Mouse (Mus musculus): ENCODE measurements around the gene Ccdc117. TPM values are rescaled to one million over a fixed set of nuclear protein-coding genes. Genes with fewer than 3 reads are reported as not detected.
"Not testable (repeated sequence)": the region's sequence is repeated elsewhere in the genome, so short reads cannot be mapped to it uniquely, and the experiment has no call there.

Ccdc117 gene
- polyA plus RNA-seq, 1 experiment from 2014 or later: 13.3 TPM

DNA sequence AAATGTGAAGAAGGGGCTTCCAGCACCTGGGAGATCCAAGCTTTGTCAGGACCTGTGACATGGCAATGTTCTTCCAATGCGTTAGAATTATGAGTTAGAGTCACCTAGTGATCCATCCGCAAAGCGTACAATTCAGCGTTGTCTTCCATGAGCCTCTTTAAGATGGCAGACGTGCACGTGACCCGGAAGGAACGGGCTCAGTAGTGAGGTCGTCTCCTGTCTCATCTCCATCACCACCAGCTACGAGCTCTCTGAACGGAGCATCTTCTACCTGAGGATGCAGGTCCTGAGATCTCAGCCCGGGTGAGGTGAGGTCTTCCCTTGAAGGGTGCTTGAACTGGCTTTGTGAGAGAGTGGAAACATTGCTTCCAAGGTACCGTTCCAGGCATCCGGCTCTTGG, 25.4 kb downstream of the Ccdc117 start:
- Histone ChIP-seq H3K36me3 (ENCODE audit: control insufficient read depth, insufficient read depth, low read length) (no peaks in the 10 kb centered on the region), H3K27me3 (ENCODE audit: control insufficient read depth, insufficient read depth, low read length) (no peaks in the 10 kb centered on the region), H3K4me3 (replicated peaks; ENCODE audit: low read length) (no peak overlapping the region), H3K4me1 (ENCODE audit: control insufficient read depth, insufficient read depth, low read length) (0 out of 2 replicates have a peak, but pooled peaks cover 4% of the 10 kb centered on the region), H3K9me3 (replicated peaks; ENCODE audit: control insufficient read depth, low read length) (no peaks in the 10 kb centered on the region), H3K4me2 (ENCODE audit: low read depth, low read length) (no peak overlapping the region), H3K27ac (ENCODE audit: low read length) (no peak overlapping the region), H3K9ac (ENCODE audit: low read length) (no peak overlapping the region)
- ATAC-seq (ENCODE audit: insufficient read depth, low FRiP score): no peak
- WGBS: 90% methylated on average over 14 of the region's 14 CpGs

DNA sequence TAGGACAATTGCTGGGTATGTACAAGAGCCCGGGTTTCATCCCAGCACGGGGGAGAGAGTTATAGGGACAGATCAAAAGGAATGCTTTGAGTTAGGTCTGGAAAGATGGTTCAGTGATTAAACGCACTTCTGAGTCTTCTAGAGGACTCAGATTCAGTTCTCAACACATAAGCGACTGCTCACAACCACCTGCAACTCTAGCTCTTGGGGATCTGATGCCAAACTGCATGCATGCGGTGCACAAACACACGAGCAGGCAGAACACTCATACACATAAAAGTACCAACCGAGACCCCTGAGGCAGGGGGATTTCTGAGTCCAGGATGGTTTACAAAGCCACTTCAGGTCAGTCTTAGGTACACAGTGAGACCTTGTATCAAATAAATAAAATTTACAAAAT, 25.8 kb downstream of the Ccdc117 start:
- no peaks in the 10 kb centered on the region for H3K9me3 ChIP-seq (replicated peaks; ENCODE audit: control insufficient read depth, low read length)
- H3K27me3 ChIP-seq (ENCODE audit: control insufficient read depth, insufficient read depth, low read length): no peaks in the 10 kb centered on the region
- H3K4me1 ChIP-seq (ENCODE audit: control insufficient read depth, insufficient read depth, low read length): 0 out of 2 replicates have a peak, but pooled peaks cover 4% of the 10 kb centered on the region
- no peak overlapping the region for H3K27ac ChIP-seq (ENCODE audit: low read length)
- H3K4me3 ChIP-seq (replicated peaks; ENCODE audit: low read length): no peak overlapping the region
- H3K9ac ChIP-seq (ENCODE audit: low read length): no peak overlapping the region
- WGBS: 84% methylated on average over 7 of the region's 7 CpGs
- no peak for ATAC-seq (ENCODE audit: insufficient read depth, low FRiP score)
- H3K36me3 ChIP-seq (ENCODE audit: control insufficient read depth, insufficient read depth, low read length): no peaks in the 10 kb centered on the region
- H3K4me2 ChIP-seq (ENCODE audit: low read depth, low read length): no peak overlapping the region

DNA sequence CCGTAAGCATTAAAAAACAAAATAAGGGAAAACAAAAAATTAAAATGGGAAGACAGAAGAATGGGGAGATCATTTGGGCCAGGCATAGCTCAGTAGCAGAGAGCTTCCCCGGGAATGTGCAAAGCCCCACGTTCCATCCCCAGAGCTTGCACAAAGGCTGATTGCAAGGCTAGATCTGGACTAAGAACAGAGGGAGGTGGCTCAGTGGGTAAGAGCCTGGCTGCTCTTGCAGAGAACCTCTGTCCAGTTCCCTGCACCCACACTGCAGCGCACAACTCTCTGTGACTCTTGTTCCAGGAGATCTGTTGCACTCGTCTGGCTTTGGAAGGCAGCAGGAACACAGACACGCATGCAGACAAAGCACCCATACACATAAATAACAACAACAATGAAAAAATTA, 26.3 kb downstream of the Ccdc117 start:
- 0 out of 2 replicates have a peak, but pooled peaks cover 4% of the 10 kb centered on the region for H3K4me1 ChIP-seq (ENCODE audit: control insufficient read depth, insufficient read depth, low read length)
- no peaks in the 10 kb centered on the region for H3K27me3 ChIP-seq (ENCODE audit: control insufficient read depth, insufficient read depth, low read length)
- ATAC-seq (ENCODE audit: insufficient read depth, low FRiP score): no peak
- H3K36me3 ChIP-seq (ENCODE audit: control insufficient read depth, insufficient read depth, low read length): no peaks in the 10 kb centered on the region
- no peak overlapping the region for H3K9ac ChIP-seq (ENCODE audit: low read length)
- H3K4me2 ChIP-seq (ENCODE audit: low read depth, low read length): no peak overlapping the region
- H3K27ac ChIP-seq (ENCODE audit: low read length): no peak overlapping the region
- H3K9me3 ChIP-seq (replicated peaks; ENCODE audit: control insufficient read depth, low read length): no peaks in the 10 kb centered on the region
- no peak overlapping the region for H3K4me3 ChIP-seq (replicated peaks; ENCODE audit: low read length)
- WGBS: 81% methylated on average over 6 of the region's 6 CpGs

DNA sequence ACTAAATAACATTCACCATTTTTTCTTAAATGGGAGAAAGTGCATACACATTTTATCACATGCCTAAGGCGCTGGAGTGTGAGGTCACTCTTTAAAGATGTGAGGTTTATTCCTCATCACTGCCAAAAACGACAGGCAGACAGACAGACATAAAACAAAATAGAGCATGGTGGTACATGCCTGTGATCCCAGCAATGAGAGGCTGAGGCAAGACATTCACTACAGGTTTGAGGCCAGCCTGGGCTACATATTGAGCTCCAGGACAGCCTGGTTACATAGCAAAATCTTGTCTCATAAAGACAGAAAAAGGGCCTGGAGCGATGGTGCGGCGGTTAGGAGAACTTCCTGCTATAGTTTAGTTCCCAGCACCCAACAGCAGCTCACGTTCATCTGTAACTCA, 26.8 kb downstream of the Ccdc117 start:
- Histone ChIP-seq H3K4me1 (ENCODE audit: control insufficient read depth, insufficient read depth, low read length) (0 out of 2 replicates have a peak, but pooled peaks cover 4% of the 10 kb centered on the region), H3K4me3 (replicated peaks; ENCODE audit: low read length) (no peak overlapping the region), H3K27me3 (ENCODE audit: control insufficient read depth, insufficient read depth, low read length) (no peaks in the 10 kb centered on the region), H3K36me3 (ENCODE audit: control insufficient read depth, insufficient read depth, low read length) (no peaks in the 10 kb centered on the region), H3K4me2 (ENCODE audit: low read depth, low read length) (no peak overlapping the region), H3K9ac (ENCODE audit: low read length) (no peak overlapping the region), H3K9me3 (replicated peaks; ENCODE audit: control insufficient read depth, low read length) (no peaks in the 10 kb centered on the region), H3K27ac (ENCODE audit: low read length) (no peak overlapping the region)
- no peak for ATAC-seq (ENCODE audit: insufficient read depth, low FRiP score)
- 79% methylated on average over 6 of the region's 6 CpGs for WGBS

DNA sequence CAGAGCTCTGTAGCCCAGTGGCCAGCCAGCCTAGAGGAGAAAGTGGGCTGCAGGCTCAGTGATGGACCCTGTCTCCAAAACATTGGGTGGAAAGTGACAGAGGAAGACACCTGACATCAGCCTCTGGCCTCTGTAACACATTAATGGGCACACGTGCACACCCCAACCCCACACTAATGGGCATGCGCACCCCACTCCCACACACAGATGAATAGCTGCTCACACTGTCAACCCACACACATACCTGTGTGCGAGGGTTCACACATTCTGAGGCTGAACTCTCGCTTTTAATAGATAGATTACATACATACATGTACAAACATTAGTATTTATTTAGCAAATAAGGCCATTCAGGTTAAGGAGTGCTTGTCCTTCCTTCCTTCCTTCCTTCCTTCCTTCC, 27.9 kb downstream of the Ccdc117 start:
- Histone ChIP-seq H3K4me1 (ENCODE audit: control insufficient read depth, insufficient read depth, low read length) (0 out of 2 replicates have a peak, but pooled peaks cover 4% of the 10 kb centered on the region), H3K9me3 (replicated peaks; ENCODE audit: control insufficient read depth, low read length) (no peaks in the 10 kb centered on the region), H3K4me2 (ENCODE audit: low read depth, low read length) (no peak overlapping the region), H3K27me3 (ENCODE audit: control insufficient read depth, insufficient read depth, low read length) (no peaks in the 10 kb centered on the region), H3K27ac (ENCODE audit: low read length) (no peak overlapping the region), H3K36me3 (ENCODE audit: control insufficient read depth, insufficient read depth, low read length) (no peaks in the 10 kb centered on the region), H3K4me3 (replicated peaks; ENCODE audit: low read length) (no peak overlapping the region), H3K9ac (ENCODE audit: low read length) (no peak overlapping the region)
- 74% methylated on average over 4 of the region's 4 CpGs for WGBS
- no peak for ATAC-seq (ENCODE audit: insufficient read depth, low FRiP score)

DNA sequence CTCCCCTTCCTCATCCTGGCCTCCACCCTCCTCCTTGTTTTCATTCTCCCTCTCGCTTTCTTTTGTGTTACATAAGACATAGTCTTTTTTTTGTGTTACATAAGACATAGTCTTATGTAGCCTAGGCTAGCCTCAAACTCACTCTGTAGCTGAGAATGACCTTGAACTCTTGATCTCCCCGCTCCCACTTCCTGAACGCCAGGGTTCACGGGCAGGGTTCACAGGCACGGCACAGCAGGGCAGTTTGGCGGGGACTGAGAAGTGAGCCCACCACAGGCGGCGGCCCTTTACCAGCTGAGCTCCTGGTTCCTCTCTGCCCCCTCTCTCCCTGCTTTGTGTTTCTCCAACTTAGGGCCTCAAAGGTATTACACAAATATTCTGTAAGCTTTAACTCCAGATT, 29.0 kb downstream of the Ccdc117 start:
- H3K4me1 ChIP-seq (ENCODE audit: control insufficient read depth, insufficient read depth, low read length): 0 out of 2 replicates have a peak, but pooled peaks cover under 1% of the 10 kb centered on the region
- no peak overlapping the region for H3K4me3 ChIP-seq (replicated peaks; ENCODE audit: low read length)
- no peak for ATAC-seq (ENCODE audit: insufficient read depth, low FRiP score)
- H3K27me3 ChIP-seq (ENCODE audit: control insufficient read depth, insufficient read depth, low read length): no peaks in the 10 kb centered on the region
- WGBS: 76% methylated on average over 8 of the region's 8 CpGs
- H3K4me2 ChIP-seq (ENCODE audit: low read depth, low read length): no peak overlapping the region
- H3K27ac ChIP-seq (ENCODE audit: low read length): peak overlapping the region; percentile 23; the same call in 1 of the 2 replicates
- H3K9ac ChIP-seq (ENCODE audit: low read length): no peak overlapping the region
- H3K36me3 ChIP-seq (ENCODE audit: control insufficient read depth, insufficient read depth, low read length): no peaks in the 10 kb centered on the region
- no peaks in the 10 kb centered on the region for H3K9me3 ChIP-seq (replicated peaks; ENCODE audit: control insufficient read depth, low read length)

DNA sequence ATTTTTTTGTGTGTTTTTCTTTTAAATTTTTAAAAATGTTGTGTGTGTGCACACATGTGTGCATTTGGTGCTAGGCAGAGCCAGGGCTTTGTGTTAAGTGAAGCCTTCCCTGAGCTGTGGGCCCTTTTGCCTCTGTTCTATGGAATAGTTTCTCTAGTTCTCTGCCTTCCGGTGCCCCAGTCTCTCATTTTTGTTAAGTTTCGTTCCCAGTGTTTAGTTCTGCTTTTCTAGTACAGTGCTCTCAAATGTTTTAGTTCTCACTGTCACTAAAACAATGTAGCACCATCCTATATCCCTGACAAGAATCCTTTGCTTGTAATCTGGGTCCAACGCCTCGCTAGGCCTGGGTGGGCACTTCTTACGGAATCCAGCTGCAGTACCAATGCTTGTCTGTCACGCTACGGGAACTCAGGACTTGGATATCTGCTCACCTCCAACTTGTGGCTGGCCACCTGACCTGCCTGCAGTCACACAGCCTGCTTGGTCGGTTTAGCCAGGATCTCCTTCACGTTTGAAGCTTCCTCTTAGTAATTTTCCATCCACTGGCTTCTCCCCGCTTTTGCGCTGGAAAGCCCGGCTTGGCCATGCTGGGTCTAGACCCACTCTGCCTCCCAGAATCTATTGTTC, 29.8 kb downstream of the Ccdc117 start:
- no peak overlapping the region for H3K4me2 ChIP-seq (ENCODE audit: low read depth, low read length)
- H3K27me3 ChIP-seq (ENCODE audit: control insufficient read depth, insufficient read depth, low read length): no peaks in the 10 kb centered on the region
- WGBS: 73% methylated on average over 12 of the region's 12 CpGs
- H3K9me3 ChIP-seq (replicated peaks; ENCODE audit: control insufficient read depth, low read length): no peaks in the 10 kb centered on the region
- no peaks in the 10 kb centered on the region for H3K36me3 ChIP-seq (ENCODE audit: control insufficient read depth, insufficient read depth, low read length)
- no peak overlapping the region for H3K4me3 ChIP-seq (replicated peaks; ENCODE audit: low read length)
- no peaks in the 10 kb centered on the region for H3K4me1 ChIP-seq (ENCODE audit: control insufficient read depth, insufficient read depth, low read length)
- no peak overlapping the region for H3K9ac ChIP-seq (ENCODE audit: low read length)
- H3K27ac ChIP-seq (ENCODE audit: low read length): peak overlapping the region; percentile 23; the same call in 1 of the 2 replicates
- ATAC-seq (ENCODE audit: insufficient read depth, low FRiP score): no peak

DNA sequence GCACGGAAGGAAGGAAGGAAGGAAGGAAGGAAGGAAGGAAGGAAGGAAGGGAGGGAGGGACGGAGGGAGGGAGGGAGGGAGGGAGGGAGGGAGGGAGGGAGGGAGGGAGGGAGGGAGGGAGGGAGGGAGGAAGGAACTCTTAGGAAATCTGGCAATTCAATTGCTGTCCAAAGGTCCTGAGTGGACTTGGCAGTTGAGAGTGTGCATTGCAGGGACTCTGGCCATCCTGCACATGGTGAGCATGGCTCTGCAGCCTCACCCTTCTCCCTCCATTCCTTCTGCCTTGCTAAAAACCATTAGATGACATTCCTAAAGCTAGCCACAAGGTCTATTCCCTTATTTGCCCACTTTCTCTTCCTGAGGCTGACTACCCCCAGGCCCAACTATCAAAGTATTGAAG, 31.3 kb downstream of the Ccdc117 start:
- not testable (repeated sequence) for H3K9me3 ChIP-seq (replicated peaks; ENCODE audit: control insufficient read depth, low read length); H3K27me3 ChIP-seq (ENCODE audit: control insufficient read depth, insufficient read depth, low read length); H3K4me3 ChIP-seq (replicated peaks; ENCODE audit: low read length); H3K4me1 ChIP-seq (ENCODE audit: control insufficient read depth, insufficient read depth, low read length); ATAC-seq (ENCODE audit: insufficient read depth, low FRiP score); H3K27ac ChIP-seq (ENCODE audit: low read length); H3K4me2 ChIP-seq (ENCODE audit: low read depth, low read length); H3K36me3 ChIP-seq (ENCODE audit: control insufficient read depth, insufficient read depth, low read length); H3K9ac ChIP-seq (ENCODE audit: low read length)
- no CpG with 5 or more reads among the region's 2 CpGs for WGBS

DNA sequence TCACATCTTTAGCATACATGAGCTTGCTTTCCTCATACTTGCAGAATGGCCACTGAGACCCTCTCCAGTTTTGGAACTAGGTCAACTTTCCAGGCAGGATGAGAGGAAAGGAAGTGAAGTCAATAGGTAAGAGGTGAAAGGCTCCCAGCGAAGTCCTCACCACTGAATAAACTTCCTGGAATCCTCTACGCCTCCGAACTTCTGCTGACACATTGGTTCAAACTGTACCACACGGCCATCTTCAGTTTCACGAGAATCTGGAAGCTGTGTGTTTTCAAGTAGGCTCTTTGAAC, 31.9 kb downstream of the Ccdc117 start:
- H3K27me3 ChIP-seq (ENCODE audit: control insufficient read depth, insufficient read depth, low read length): no peaks in the 10 kb centered on the region
- no peaks in the 10 kb centered on the region for H3K36me3 ChIP-seq (ENCODE audit: control insufficient read depth, insufficient read depth, low read length)
- no peak overlapping the region for H3K9ac ChIP-seq (ENCODE audit: low read length)
- H3K27ac ChIP-seq (ENCODE audit: low read length): no peak overlapping the region
- no peaks in the 10 kb centered on the region for H3K9me3 ChIP-seq (replicated peaks; ENCODE audit: control insufficient read depth, low read length)
- no peak for ATAC-seq (ENCODE audit: insufficient read depth, low FRiP score)
- H3K4me2 ChIP-seq (ENCODE audit: low read depth, low read length): no peak overlapping the region
- peaks cover 8% of the 10 kb centered on the region; the same call in 1 of the 2 replicates for H3K4me1 ChIP-seq (ENCODE audit: control insufficient read depth, insufficient read depth, low read length)
- H3K4me3 ChIP-seq (replicated peaks; ENCODE audit: low read length): no peak overlapping the region
- WGBS: 66% methylated on average over 5 of the region's 5 CpGs

Data from stomach, embryonic 16.5 days (tissue).